Mouse (Mus musculus) left cerebral cortex, adult 8-10 months (tissue): ENCODE data around the gene Gm4787. TPM values are rescaled to one million over a fixed set of nuclear protein-coding genes. Genes with fewer than 3 reads are reported as not detected.
A peak's percentile ranks its signal among the peaks of the same experiment; 100 is the strongest.
"Not testable (repeated sequence)": the region's sequence is repeated elsewhere in the genome, so short reads cannot be mapped to it uniquely, and the experiment has no call there.

Source experiments
- DNase-seq, 2 experiments: peaks; one replicate each; pipeline ENCODE4 v3.0.0; 2022; ENCODE audit warnings: low spot score in 2 of 2
- total RNA-seq, 4 experiments: library from RNA; stranded (reverse); gene quantifications; 2 replicates each; pipeline ENCODE4 v1.2.4; 2022

The Gm4787 gene
- total RNA-seq = 1 to 10 TPM; 1.7 to 2.7 (median 2.1) TPM

- DNase-seq = not testable (repeated sequence)
These were observed at the start of gene Gm4787 for GRCm38 (mm10) chr12:81379364-81379763. Gene Gm4787, minus strand, starts transcription at chr12:81379464.

GRCm38 (mm10) chr12:81421846-81422245 is 42.6 kb upstream of the Gm4787 start, which contains the start of gene Adam4:
Gene Adam4, minus strand, starts transcription at chr12:81421946.
- DNase-seq = no peak

- no peak for DNase-seq
These were observed 33.9 kb upstream of the Gm4787 start for GRCm38 (mm10) chr12:81413211-81413610.

GRCm38 (mm10) chr12:81408966-81409365 is 29.7 kb upstream of the Gm4787 start:
- DNase-seq = no peak

- peak; percentile 33 to 45 for DNase-seq
These were observed 22.9 kb upstream of the Gm4787 start for GRCm38 (mm10) chr12:81402187-81402586.

- no peak for DNase-seq
These were observed 45.4 kb downstream of the Gm4787 start for GRCm38 (mm10) chr12:81333841-81334240.

- peak; percentile 51 to 61 for DNase-seq
These were observed 46.3 kb downstream of the Gm4787 start, which contains the start of gene Slc8a3 for GRCm38 (mm10) chr12:81332875-81333421. Gene Slc8a3, minus strand, starts transcription at chr12:81333180.

GRCm38 (mm10) chr12:81331937-81332874 is 47.1 kb downstream of the Gm4787 start:
- DNase-seq = peak; percentile 56 to 63

- no peak for DNase-seq
These were observed 48.1 kb downstream of the Gm4787 start for GRCm38 (mm10) chr12:81331046-81331638.

Other genes with a start within 250 kb of the Gm4787 start
- 10 to 100 TPM; 27.5 to 29.8 (median 29.1) TPM for gene Slc8a3, start 46.3 kb downstream of the Gm4787 start, total RNA-seq
- 1 to 10 TPM; 2.7 to 3.7 (median 3.0) TPM for gene Adam4, start 42.5 kb upstream of the Gm4787 start, total RNA-seq
- gene Cox16, start 105.7 kb upstream of the Gm4787 start, total RNA-seq = 10 to 100 TPM; 35.2 to 48.7 (median 39.4) TPM
- gene Gm20498, start 153.4 kb upstream of the Gm4787 start, total RNA-seq = 10 to 100 TPM; 40.6 to 45.2 (median 42.0) TPM
- 10 to 100 TPM; 25.9 to 34.2 (median 32.6) TPM for gene Synj2bp, start 153.4 kb upstream of the Gm4787 start, total RNA-seq
- under 1 TPM; 0.16 to 0.72 (median 0.57) TPM for gene Adam21, start 189.0 kb upstream of the Gm4787 start, total RNA-seq
- gene Med6, start 215.5 kb upstream of the Gm4787 start, total RNA-seq = 10 to 100 TPM; 27.2 to 30.8 (median 30.3) TPM